Mouse (Mus musculus) brain, adult 10 weeks (tissue): ENCODE measurements around the gene Limk1. TPM values are rescaled to one million over a fixed set of nuclear protein-coding genes. Genes with fewer than 3 reads are reported as not detected.

Source experiments
- polyA plus RNA-seq: library from polyadenylated mRNA; stranded (reverse); fragments of 350-450 nt; fragmentation: Illumina TruSeq; extraction: RNeasy Lipid Tissue Mini Kit (QIAGEN cat#74804); gene quantifications from one replicate; pipeline ENCODE4 v1.2.3, GENCODE M21; 2015; ENCODE audit warnings: low read depth, low replicate concordance

Limk1 gene
- 52.4 TPM for polyA plus RNA-seq

DNA sequence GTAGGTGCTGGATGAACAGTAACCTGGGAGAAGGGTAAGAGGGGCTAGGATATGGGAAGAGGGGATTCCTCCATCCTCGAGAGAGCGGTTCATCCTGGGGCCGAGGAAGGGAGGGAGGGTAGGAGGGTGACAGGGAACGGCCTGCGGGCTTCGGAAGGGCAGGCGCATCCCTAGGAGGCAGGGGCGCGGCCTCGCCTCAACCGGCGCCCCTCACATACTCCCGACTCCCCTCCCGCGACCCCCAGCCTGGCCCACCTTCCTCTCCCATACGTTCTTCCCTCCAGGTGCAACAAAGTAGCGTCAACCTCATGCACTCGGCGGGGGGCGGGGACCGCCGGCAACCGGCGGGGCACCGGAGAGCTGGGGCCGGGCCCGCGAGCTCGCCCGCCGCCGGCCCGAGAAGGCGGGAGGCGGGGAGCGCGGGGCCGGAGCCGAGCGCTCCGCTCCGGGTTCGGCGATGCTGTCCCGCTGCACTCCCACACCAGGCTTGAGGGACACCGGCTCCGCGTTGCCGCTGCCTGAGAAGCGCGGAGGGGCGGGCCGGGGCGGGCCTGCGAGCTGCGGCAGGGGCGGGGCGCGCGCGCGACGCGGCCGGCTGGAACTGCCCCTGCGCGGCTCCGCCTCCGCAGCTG, at the start of gene Limk1:
Limk1 (minus strand) TSS at position 513 of the 632 bp plus-strand sequence.

DNA sequence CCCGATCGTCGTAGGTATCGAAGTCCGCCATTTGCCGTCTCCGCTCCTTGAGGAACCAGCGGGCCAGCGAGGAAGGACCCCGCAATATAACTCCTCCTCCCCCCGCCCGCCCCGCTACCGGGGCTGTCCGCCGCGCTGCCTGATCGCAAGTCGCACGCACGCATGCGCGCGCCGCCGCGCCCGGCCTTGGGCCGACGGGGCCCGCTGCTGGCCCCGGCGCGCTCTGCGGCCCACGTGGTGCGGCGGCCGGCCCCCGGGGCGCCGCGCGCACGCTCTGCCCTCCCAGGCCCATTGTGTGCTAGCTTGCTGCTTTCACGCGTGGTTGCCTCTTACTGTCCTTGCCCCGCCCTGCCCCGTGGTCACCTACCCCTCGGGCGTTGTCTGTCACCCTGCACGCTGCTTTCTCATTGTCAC, 49.1 kb downstream of the Limk1 start, which contains the start of gene Eif4h:
Eif4h (minus strand) TSS at position 222 of the 414 bp plus-strand sequence.

GRCm38 (mm10) chr5:134614802-134615201, 73.6 kb downstream of the Limk1 start, which contains the start of gene Lat2:
Lat2 (minus strand) TSS chr5:134615025.

Other genes with a start within 250 kb of the Limk1 start
- 28.8 TPM for gene Gtf2ird1, start 231.9 kb downstream of the Limk1 start, polyA plus RNA-seq
- gene Clip2, start 136.2 kb downstream of the Limk1 start, polyA plus RNA-seq = 68.6 TPM
- gene Syna, start 128.4 kb downstream of the Limk1 start, polyA plus RNA-seq = 0.80 TPM
- gene Rfc2, start 107.2 kb downstream of the Limk1 start, polyA plus RNA-seq = 78.1 TPM
- 3.5 TPM for gene Lat2, start 73.6 kb downstream of the Limk1 start, polyA plus RNA-seq
- gene Eif4h, start 49.1 kb downstream of the Limk1 start, polyA plus RNA-seq = 325 TPM
- 4.5 TPM for gene Eln, start 58.7 kb upstream of the Limk1 start, polyA plus RNA-seq
- gene Tmem270, start 218.1 kb upstream of the Limk1 start, polyA plus RNA-seq = not detected
- not detected for gene Cldn13, start 226.9 kb upstream of the Limk1 start, polyA plus RNA-seq
- gene Mettl27, start 243.8 kb upstream of the Limk1 start, polyA plus RNA-seq = 6.7 TPM